Mouse (Mus musculus) lung, postnatal 0 days (tissue): ENCODE measurements around the gene Adra2b. TPM values are rescaled to one million over a fixed set of nuclear protein-coding genes. Genes with fewer than 3 reads are reported as not detected.

ENCODE experiments used
- ATAC-seq: fragments of 200-750 bp; cut with Nextera tagmentation; 2 replicates; pipeline ENCODE4 v1.8.0; 2017; ENCODE audit warnings: moderate library complexity
- DNase-seq: peaks from one replicate; pipeline ENCODE4 v3.0.0-alpha.2; 2016; ENCODE audit warnings: low spot score
- H3K27ac ChIP-seq: fragments of 300-500 bp; sonication (generic); 2 replicates; pipeline ENCODE4 v1.5.1; 2014; ENCODE audit warnings: antibody characterized with exemption, mild to moderate bottlenecking, low read length, mixed read lengths
- H3K27me3 ChIP-seq: fragments of 300-500 bp; sonication (generic); replicated peaks from 2 replicates; pipeline ENCODE4 v1.6.1; 2014; ENCODE audit warnings: low read length, mixed read lengths; ENCODE audit not compliant: insufficient read depth
- H3K36me3 ChIP-seq: fragments of 300-500 bp; sonication (generic); 2 replicates; pipeline ENCODE4 v1.6.1; 2014; ENCODE audit warnings: low read length, mixed read lengths; ENCODE audit not compliant: insufficient read depth
- H3K4me1 ChIP-seq: fragments of 300-500 bp; sonication (generic); 2 replicates; pipeline ENCODE4 v1.6.1; 2014; ENCODE audit warnings: antibody characterized with exemption, low read depth, low read length, mixed read lengths; ENCODE audit not compliant: insufficient read depth
- H3K4me2 ChIP-seq: fragments of 300-500 bp; sonication (generic); replicated peaks from 2 replicates; pipeline ENCODE4 v1.6.1; 2014; ENCODE audit warnings: low read depth, mild to moderate bottlenecking, low read length, moderate library complexity, mixed read lengths
- H3K4me3 ChIP-seq: fragments of 300-500 bp; sonication (generic); 2 replicates; pipeline ENCODE4 v1.5.1; 2014; ENCODE audit warnings: low read depth, low read length
- H3K9ac ChIP-seq: fragments of 300-500 bp; sonication (generic); replicated peaks from 2 replicates; pipeline ENCODE4 v1.6.1; 2014; ENCODE audit warnings: low read depth, mild to moderate bottlenecking
- H3K9me3 ChIP-seq: fragments of 300-500 bp; sonication (generic); 2 replicates; pipeline ENCODE4 v1.6.1; 2016; ENCODE audit warnings: low read length, mixed read lengths
- CTCF ChIP-seq: IDR thresholded peaks from 2 replicates; pipeline ENCODE4 v1.5.1; 2016; ENCODE audit warnings: antibody characterized with exemption, mild to moderate bottlenecking
- EP300 ChIP-seq: IDR thresholded peaks from 2 replicates; pipeline ENCODE4 v1.6.1; 2016; ENCODE audit warnings: antibody characterized with exemption, mild to moderate bottlenecking, control low read depth
- WGBS: fragments of 180-500 bp; shearing (Covaris S2); extraction: QIAGEN DNeasy Blood & Tissue Kit; methylation state at CpG from one replicate; pipeline ENCODE4 v1.1.7; 2014; 5-methylcytosine and 5-hydroxymethylcytosine counted together
- polyA plus RNA-seq: library from polyadenylated mRNA; unstranded; fragments of >200 nt; fragmentation: Nextera tagmentation; extraction: Ambion mirVana; gene quantifications from 2 replicates; pipeline ENCODE4 v1.2.1, GENCODE M21; 2015

Gene Adra2b
- polyA plus RNA-seq, 1 experiment from 2014 or later = 0.30 TPM

DNA sequence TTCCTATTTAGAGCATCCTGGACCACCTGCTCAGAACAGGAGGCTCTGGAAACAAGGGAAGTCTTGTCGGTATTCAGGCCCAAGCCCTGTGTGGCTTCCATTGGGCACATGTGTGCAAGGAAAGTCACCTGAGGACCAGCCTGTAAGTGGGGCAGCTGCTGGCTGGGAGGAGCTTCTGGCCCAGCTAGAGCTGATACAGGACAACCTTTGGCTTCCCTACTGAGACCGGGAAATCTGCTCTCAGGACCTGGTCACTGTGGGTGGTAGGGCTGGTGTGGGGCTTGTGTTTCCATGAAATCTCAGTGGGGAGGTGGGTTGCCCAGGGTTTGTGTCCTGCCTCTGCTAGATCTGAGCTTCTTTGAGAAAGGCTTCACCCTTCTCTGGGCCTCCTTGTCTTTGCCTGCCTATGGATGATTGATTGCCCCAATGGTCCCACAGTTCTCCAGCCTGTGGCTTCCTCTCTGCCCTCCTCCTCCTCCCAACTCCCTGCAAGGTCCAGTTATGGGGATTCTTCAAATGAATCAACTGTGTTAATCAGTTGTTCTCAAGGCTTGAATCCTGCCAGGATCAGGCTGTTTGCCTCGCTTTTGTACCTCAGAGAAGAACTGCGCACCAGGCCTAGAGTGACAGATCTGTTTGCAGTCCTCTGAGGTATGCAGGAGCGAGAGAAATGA, 6.8 kb downstream of the Adra2b start:
- peaks cover 25% of the 10 kb centered on the region for H3K27me3 ChIP-seq
- 52% methylated on average over 5 of the region's 5 CpGs for WGBS
- H3K9me3 ChIP-seq = no peaks in the 10 kb centered on the region
- no peak overlapping the region for H3K4me3 ChIP-seq
- TF ChIP-seq CTCF = no peak
- TF ChIP-seq EP300 = no peak
- no peaks in the 10 kb centered on the region for H3K4me1 ChIP-seq
- DNase-seq (no peak), ATAC-seq (no peak)
- no peak overlapping the region for H3K4me2 ChIP-seq
- no peak overlapping the region for H3K9ac ChIP-seq
- H3K36me3 ChIP-seq = no peaks in the 10 kb centered on the region
- H3K27ac ChIP-seq = no peak overlapping the region

DNA sequence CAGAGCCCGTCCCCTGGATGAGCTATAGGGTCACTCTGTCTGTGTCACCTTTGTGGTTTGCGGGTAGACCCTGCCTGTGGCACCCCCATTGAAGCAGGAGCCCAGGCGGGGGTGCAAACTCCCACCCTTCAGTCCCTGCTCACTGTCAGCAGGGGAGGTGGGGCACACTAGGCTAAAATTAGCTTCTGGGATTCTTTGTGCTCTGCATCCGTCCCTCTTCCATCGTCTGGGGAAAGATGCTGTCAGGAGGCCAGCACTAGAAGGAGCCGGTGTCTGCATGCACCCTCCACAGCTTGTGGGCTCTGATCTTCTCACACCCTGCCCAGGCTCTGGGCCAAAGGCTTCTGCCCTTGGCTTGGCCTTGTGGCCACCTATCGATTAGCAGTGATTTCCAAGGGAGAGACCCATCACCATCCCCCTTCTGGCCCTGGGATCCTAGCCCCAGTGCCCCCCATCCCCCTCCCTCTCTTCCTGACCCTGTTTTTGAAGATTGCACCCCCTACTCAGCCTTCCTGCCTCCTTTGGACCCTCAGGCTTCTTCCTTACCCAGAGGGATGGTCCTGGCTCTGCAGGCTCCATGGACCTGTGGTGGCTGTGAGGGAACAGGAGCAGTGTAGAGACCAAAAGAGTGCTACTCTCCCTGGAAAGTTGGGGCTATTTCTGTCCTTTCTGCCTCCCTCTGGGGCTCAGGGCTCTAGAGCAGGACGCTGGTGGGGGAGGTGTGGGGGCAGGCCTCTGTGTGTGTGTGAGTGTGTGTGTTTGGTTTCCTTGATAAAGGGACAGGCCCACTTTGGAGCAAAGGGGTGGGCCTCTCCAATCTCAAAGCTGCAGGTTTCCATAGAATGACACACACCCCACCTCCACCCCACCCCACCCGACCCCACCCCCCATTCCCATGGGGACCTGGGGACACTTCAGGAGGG, 7.8 kb downstream of the Adra2b start:
- no peak overlapping the region for H3K4me2 ChIP-seq

DNA sequence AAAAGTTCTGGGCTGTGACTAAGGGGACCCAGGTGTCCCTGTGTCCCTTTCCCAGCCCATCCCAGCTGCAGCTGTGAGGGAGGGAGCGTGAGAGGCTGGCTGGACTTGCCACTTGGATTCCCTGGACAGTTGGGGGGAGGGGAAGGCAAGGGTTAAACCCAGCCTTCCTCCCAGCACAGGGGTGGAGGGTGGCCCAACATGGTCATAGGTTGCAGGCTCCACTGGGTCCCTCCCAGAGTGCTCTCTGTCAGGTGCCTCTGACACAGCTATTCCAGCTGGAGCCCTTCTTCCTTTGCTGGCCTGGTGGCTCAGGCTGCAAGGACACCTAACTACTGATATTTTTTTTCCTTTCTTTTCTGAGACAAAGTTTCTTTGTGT, 8.5 kb downstream of the Adra2b start:
- H3K4me1 ChIP-seq = no peaks in the 10 kb centered on the region
- no peak overlapping the region for H3K9ac ChIP-seq
- no peak overlapping the region for H3K4me2 ChIP-seq
- TF ChIP-seq CTCF = no peak
- TF ChIP-seq EP300 = no peak
- no peak overlapping the region for H3K27ac ChIP-seq
- ATAC-seq = peak; percentile 17; the same call in 1 of the 2 replicates
- H3K27me3 ChIP-seq = peaks cover 9% of the 10 kb centered on the region; the same call in 1 of the 2 replicates
- DNase-seq = no peak
- WGBS = no CpG with 5 or more reads among the region's 1 CpGs
- no peaks in the 10 kb centered on the region for H3K9me3 ChIP-seq
- H3K4me3 ChIP-seq = no peak overlapping the region
- no peaks in the 10 kb centered on the region for H3K36me3 ChIP-seq

More for the DNA sequence above, 7.8 kb downstream of the Adra2b start:
- WGBS = 20% methylated on average over 8 of the region's 9 CpGs
- Histone ChIP-seq H3K9ac (no peak overlapping the region), H3K9me3 (no peaks in the 10 kb centered on the region), H3K4me3 (no peak overlapping the region), H3K27ac (no peak overlapping the region), H3K4me1 (no peaks in the 10 kb centered on the region), H3K36me3 (no peaks in the 10 kb centered on the region), H3K27me3 (peaks cover 15% of the 10 kb centered on the region)
- DNase-seq = no peak
- TF ChIP-seq CTCF = no peak
- no peak for TF ChIP-seq EP300
- no peak; the same call in 1 of the 2 replicates for ATAC-seq

DNA sequence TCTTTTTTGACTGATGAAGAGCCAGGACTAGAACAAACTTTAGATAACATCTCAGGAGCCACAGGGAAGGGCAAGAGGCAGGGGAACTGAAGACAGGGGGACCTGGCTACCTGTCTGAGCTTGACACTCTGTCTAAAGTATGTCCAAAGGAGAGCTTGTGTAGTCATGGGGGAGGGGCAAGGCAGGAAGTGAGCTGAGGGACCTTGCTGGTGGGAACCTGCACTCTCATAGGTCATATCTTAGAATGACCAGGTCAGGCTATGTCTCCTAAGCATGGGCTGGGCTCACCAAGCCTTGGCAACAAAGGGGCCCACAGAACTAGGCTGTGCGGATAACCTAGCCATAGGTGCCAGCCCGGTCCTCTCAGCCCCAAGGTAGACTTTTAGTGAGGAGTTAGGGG, 9.1 kb downstream of the Adra2b start:
- WGBS = 74% methylated on average over 2 of the region's 2 CpGs
- no peak overlapping the region for H3K9ac ChIP-seq

DNA sequence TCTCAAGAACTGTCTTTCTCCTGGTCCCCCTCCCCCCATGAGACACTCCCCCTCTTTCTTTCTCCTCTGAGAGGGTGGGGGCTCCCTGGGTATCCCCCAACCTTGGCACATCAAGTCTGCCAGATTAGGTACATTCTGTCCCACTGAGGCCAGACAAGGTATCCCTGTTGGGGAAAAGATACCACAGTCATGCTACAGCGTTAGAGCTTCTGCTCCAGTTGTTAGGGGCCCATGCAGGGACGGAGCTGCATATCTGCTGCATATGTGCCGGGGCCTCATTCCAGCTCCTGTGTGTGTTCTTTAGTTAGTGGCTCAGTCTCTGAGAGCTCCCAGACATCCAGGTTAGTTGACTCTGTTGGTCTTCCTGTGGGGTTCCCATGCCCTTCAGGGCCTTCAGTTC, 11.1 kb downstream of the Adra2b start:
- H3K4me3 ChIP-seq = no peak overlapping the region
- ATAC-seq = no peak
- H3K27ac ChIP-seq = no peak overlapping the region
- 79% methylated on average over 3 of the region's 3 CpGs for WGBS
- no peak for DNase-seq
- H3K4me1 ChIP-seq = no peaks in the 10 kb centered on the region
- no peaks in the 10 kb centered on the region for H3K9me3 ChIP-seq
- H3K27me3 ChIP-seq = no peaks in the 10 kb centered on the region
- no peak overlapping the region for H3K9ac ChIP-seq
- TF ChIP-seq EP300 = no peak
- TF ChIP-seq CTCF = no peak
- no peak overlapping the region for H3K4me2 ChIP-seq
- H3K36me3 ChIP-seq = no peaks in the 10 kb centered on the region

More for the DNA sequence above, 9.1 kb downstream of the Adra2b start:
- Histone ChIP-seq H3K36me3 (no peaks in the 10 kb centered on the region), H3K27ac (no peak overlapping the region), H3K9me3 (no peaks in the 10 kb centered on the region), H3K4me3 (no peak overlapping the region), H3K4me2 (no peak overlapping the region), H3K4me1 (no peaks in the 10 kb centered on the region), H3K27me3 (peaks cover 8% of the 10 kb centered on the region; the same call in 1 of the 2 replicates)
- no peak for DNase-seq
- no peak for ATAC-seq
- TF ChIP-seq CTCF (no peak), EP300 (no peak)

DNA sequence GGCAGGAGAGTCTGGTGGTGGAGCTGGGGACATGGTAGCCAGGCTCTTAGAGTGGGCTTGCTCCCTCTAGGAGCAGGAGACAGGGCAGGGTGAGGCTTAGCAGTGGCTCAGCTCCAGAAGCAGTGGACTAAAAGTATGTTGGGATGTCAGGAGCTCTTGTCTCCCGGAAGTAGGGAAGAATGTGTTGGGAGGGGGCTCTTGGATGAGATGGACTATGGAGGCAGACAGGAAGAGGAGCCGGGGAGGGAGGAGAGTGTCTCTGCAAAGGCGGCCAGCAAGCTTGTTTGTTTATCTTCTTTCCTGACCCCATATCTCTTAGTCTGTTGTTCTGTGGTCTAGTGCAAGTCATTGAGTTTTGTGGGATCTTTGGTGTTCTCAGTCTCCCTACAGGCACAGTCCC, 12.1 kb downstream of the Adra2b start:
- Histone ChIP-seq H3K4me2 (no peak overlapping the region), H3K27ac (no peak overlapping the region), H3K36me3 (no peaks in the 10 kb centered on the region), H3K9ac (no peak overlapping the region), H3K4me3 (no peak overlapping the region), H3K9me3 (no peaks in the 10 kb centered on the region), H3K27me3 (no peaks in the 10 kb centered on the region), H3K4me1 (no peaks in the 10 kb centered on the region)
- ATAC-seq = no peak
- DNase-seq = no peak
- WGBS = 2% methylated on average over 3 of the region's 3 CpGs
- TF ChIP-seq CTCF (no peak), EP300 (no peak)
